Mouse (Mus musculus): ENCODE results near the gene Srf.
"Not testable (repeated sequence)": the region's sequence is repeated elsewhere in the genome, so short reads cannot be mapped to it uniquely, and the experiment has no call there.

Gene Srf

GRCm38 (mm10) chr17:46555673-46556583 lies at the start of gene Srf:
Gene Srf, minus strand, starts transcription at chr17:46556175.
- in situ Hi-C loops (cut with MboI), result no loop called here

GRCm38 (mm10) chr17:46605126-46605525 lies 49.2 kb upstream of the Srf start:
- in situ Hi-C loops (cut with MboI), result no loop called here

- in situ Hi-C loops (cut with MboI), result no loop called here
These were observed 47.3 kb upstream of the Srf start for GRCm38 (mm10) chr17:46603229-46603628.

GRCm38 (mm10) chr17:46602212-46602611 lies 46.2 kb upstream of the Srf start:
- in situ Hi-C loops (cut with MboI), result no loop called here

- in situ Hi-C loops (cut with MboI), result no loop called here
These were observed 44.6 kb upstream of the Srf start for GRCm38 (mm10) chr17:46600569-46600968.

GRCm38 (mm10) chr17:46598963-46599362 lies 43.0 kb upstream of the Srf start:
- in situ Hi-C loops (cut with MboI), result no loop called here

- in situ Hi-C loops (cut with MboI), result no loop called here
These were observed 42.0 kb upstream of the Srf start for GRCm38 (mm10) chr17:46597956-46598355.

- in situ Hi-C loops (cut with MboI), result no loop called here
These were observed 39.4 kb upstream of the Srf start for GRCm38 (mm10) chr17:46595336-46595735.

- in situ Hi-C loops (cut with MboI), result no loop called here
These were observed 38.6 kb upstream of the Srf start for GRCm38 (mm10) chr17:46594606-46595005.

GRCm38 (mm10) chr17:46593124-46593523 lies 37.1 kb upstream of the Srf start:
- in situ Hi-C loops (cut with MboI), result no loop called here

GRCm38 (mm10) chr17:46591406-46591805 lies 35.4 kb upstream of the Srf start:
- in situ Hi-C loops (cut with MboI), result no loop called here

GRCm38 (mm10) chr17:46590439-46590838 lies 34.5 kb upstream of the Srf start:
- in situ Hi-C loops (cut with MboI), result no loop called here

- in situ Hi-C loops (cut with MboI), result no loop called here
These were observed 33.8 kb upstream of the Srf start for GRCm38 (mm10) chr17:46589635-46590314.

GRCm38 (mm10) chr17:46588913-46589312 lies 32.9 kb upstream of the Srf start:
- in situ Hi-C loops (cut with MboI), result no loop called here

GRCm38 (mm10) chr17:46588173-46588572 lies 32.2 kb upstream of the Srf start:
- in situ Hi-C loops (cut with MboI), result no loop called here

- in situ Hi-C loops (cut with MboI), result no loop called here
These were observed 30.4 kb upstream of the Srf start for GRCm38 (mm10) chr17:46586327-46586726.

GRCm38 (mm10) chr17:46578650-46579049 lies 22.7 kb upstream of the Srf start:
- in situ Hi-C loops (cut with MboI), result no loop called here

- in situ Hi-C loops (cut with MboI), result no loop called here
These were observed 20.1 kb upstream of the Srf start for GRCm38 (mm10) chr17:46576070-46576469.

GRCm38 (mm10) chr17:46574535-46574934 lies 18.6 kb upstream of the Srf start:
- in situ Hi-C loops (cut with MboI), result no loop called here

- in situ Hi-C loops (cut with MboI), result no loop called here
These were observed 15.0 kb upstream of the Srf start for GRCm38 (mm10) chr17:46571005-46571404.

- in situ Hi-C loops (cut with MboI), result no loop called here
These were observed 3.2 kb upstream of the Srf start for GRCm38 (mm10) chr17:46559146-46559545.

- in situ Hi-C loops (cut with MboI), result no loop called here
These were observed 2.2 kb upstream of the Srf start for GRCm38 (mm10) chr17:46558151-46558550.

- in situ Hi-C loops (cut with MboI), result not testable (repeated sequence)
These were observed 1.3 kb upstream of the Srf start for GRCm38 (mm10) chr17:46557321-46557720.

Measured in mature B cell (primary cell).